Mouse (Mus musculus): ENCODE results near the gene Saal1. TPM values are rescaled to one million over a fixed set of nuclear protein-coding genes. Genes with fewer than 3 reads are reported as not detected.
A peak's percentile ranks its signal among the peaks of the same experiment; 100 is the strongest.

The Saal1 gene
- polyA plus RNA-seq, 1 experiment = 14.4 TPM

- WGBS = under 1% methylated on average over 30 of the region's 30 CpGs
- Histone ChIP-seq H3K4me1 (replicated peaks; ENCODE audit: control insufficient read depth, insufficient read depth, low read length) (peaks cover 10% of the 10 kb centered on the region), H3K36me3 (ENCODE audit: control insufficient read depth, insufficient read depth, low read length) (no peaks in the 10 kb centered on the region), H3K27me3 (ENCODE audit: control insufficient read depth, insufficient read depth, low read length) (no peaks in the 10 kb centered on the region), H3K27ac (ENCODE audit: control insufficient read depth, insufficient read depth, low read length) (no peak within 1 kb of the TSS), H3K4me3 (ENCODE audit: control insufficient read depth, insufficient read depth, low read length) (peak within 1 kb of the TSS; percentile 80)
- TF ChIP-seq POLR2A (IDR thresholded peaks at IDR 0.05; ENCODE audit: control insufficient read depth, extremely low read depth, insufficient read depth, low read length, poor library complexity) (peak; percentile 56; the same call in 1 of the 2 replicates), CTCF (IDR thresholded peaks at IDR 0.05; ENCODE audit: borderline replicate concordance, control insufficient read depth, extremely low read depth, insufficient read depth, low read length, poor library complexity) (peak; percentile 40; the same call in 1 of the 2 replicates)
- peak; percentile 90 for DNase-seq
Measured at GRCm38 (mm10) chr7:46639692-46640031, 70.8 kb downstream of the Saal1 start, which contains the start of gene Sergef. Gene Sergef (minus strand): TSS chr7:46639807.

DNA sequence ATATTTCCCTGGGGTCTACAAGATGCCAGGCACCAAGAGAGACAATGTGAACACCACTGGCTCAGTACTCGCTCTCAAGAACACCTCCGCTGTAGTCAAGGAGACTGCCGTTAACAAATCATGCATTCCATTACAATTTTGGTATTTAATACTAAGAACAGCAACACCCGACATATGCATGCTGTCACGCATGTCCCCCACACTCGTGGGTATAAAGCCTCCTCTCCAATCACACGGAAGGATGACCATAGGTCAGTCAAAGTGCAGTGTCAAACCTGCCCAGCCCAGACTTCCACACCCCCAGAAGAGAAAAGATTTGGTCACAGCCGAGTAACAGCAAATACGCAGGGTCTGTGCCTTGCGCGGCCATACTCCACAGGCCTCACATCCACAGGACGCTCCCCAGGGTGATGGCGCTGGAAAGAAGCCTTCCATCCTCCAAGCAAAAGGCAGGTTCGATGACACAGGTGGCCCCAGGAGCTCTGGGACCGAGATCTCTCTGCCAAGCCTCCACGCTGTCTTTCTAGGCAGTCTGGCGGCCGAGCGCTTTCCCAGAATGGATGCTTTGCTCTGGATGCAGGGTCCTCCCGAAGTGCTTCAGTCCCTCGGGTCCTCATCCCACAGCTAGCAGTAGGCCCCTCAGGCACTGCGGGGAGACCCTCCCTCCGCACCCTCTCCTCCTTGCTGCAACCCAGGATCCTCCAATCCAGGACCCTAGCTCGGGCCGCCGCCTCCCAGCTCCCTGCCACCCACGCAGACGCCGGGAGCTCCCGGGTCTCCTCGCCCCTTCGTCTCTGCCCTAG is 71.4 kb downstream of the Saal1 start:
- Histone ChIP-seq H3K4me3 (ENCODE audit: control insufficient read depth, insufficient read depth, low read length) (peak overlapping the region; percentile 80), H3K27me3 (ENCODE audit: control insufficient read depth, insufficient read depth, low read length) (no peaks in the 10 kb centered on the region), H3K4me1 (replicated peaks; ENCODE audit: control insufficient read depth, insufficient read depth, low read length) (peaks cover 10% of the 10 kb centered on the region), H3K27ac (ENCODE audit: control insufficient read depth, insufficient read depth, low read length) (no peak overlapping the region), H3K36me3 (ENCODE audit: control insufficient read depth, insufficient read depth, low read length) (no peaks in the 10 kb centered on the region)
- TF ChIP-seq POLR2A (IDR thresholded peaks at IDR 0.05; ENCODE audit: control insufficient read depth, extremely low read depth, insufficient read depth, low read length, poor library complexity) (no peak; the same call in 1 of the 2 replicates), CTCF (IDR thresholded peaks at IDR 0.05; ENCODE audit: borderline replicate concordance, control insufficient read depth, extremely low read depth, insufficient read depth, low read length, poor library complexity) (no peak)
- DNase-seq = no peak
- WGBS = 27% methylated on average over 32 of the region's 32 CpGs

Other genes with a start within 250 kb of the Saal1 start
- 9.9 and 10.4 TPM in 2 replicates for gene Sergef, start 70.9 kb downstream of the Saal1 start, polyA plus RNA-seq (2012; rRNA removed)
- gene Tph1, start 38.1 kb downstream of the Saal1 start, polyA plus RNA-seq (2012; rRNA removed) = 0.60 and 0.77 TPM in 2 replicates
- 6.8 and 11.4 TPM in 2 replicates for gene Saa3, start 5.0 kb upstream of the Saal1 start, polyA plus RNA-seq (2012; rRNA removed)
- 0.16 and 0.40 TPM in 2 replicates for gene Saa4, start 21.9 kb upstream of the Saal1 start, polyA plus RNA-seq (2012; rRNA removed)
- gene Saa1, start 32.3 kb upstream of the Saal1 start, polyA plus RNA-seq (2012; rRNA removed) = 2.7 and 4.3 TPM in 2 replicates
- gene Saa2, start 41.1 kb upstream of the Saal1 start, polyA plus RNA-seq (2012; rRNA removed) = 1.2 and 1.4 TPM in 2 replicates
- gene Hps5, start 85.4 kb upstream of the Saal1 start, polyA plus RNA-seq (2012; rRNA removed) = 21.4 and 22.3 TPM in 2 replicates
- 13.0 and 14.4 TPM in 2 replicates for gene Gtf2h1, start 85.4 kb upstream of the Saal1 start, polyA plus RNA-seq (2012; rRNA removed)
- gene Ldha, start 130.8 kb upstream of the Saal1 start, polyA plus RNA-seq (2012; rRNA removed) = 600 and 660 TPM in 2 replicates
- gene Ldhc, start 150.5 kb upstream of the Saal1 start, polyA plus RNA-seq (2012; rRNA removed) = 0.20 TPM in 1 of 2 replicates, not detected in the other
- 113 and 123 TPM in 2 replicates for gene Tsg101, start 209.3 kb upstream of the Saal1 start, polyA plus RNA-seq (2012; rRNA removed)
- gene Uevld, start 247.8 kb upstream of the Saal1 start, polyA plus RNA-seq (2012; rRNA removed) = 4.0 and 4.3 TPM in 2 replicates